Mouse (Mus musculus) MEL (cell line): ENCODE results near the gene Ppp2r5a. TPM values are rescaled to one million over a fixed set of nuclear protein-coding genes. Genes with fewer than 3 reads are reported as not detected.

Experiments
- DNase-seq: peaks from one replicate; pipeline ENCODE4 v3.0.0; 2011; ENCODE audit warnings: low read depth, low spot score
- H3K27ac ChIP-seq: 2 replicates; pipeline ENCODE4 v1.5.1; 2012; ENCODE audit warnings: low read depth, mild to moderate bottlenecking, control low read depth, low read length, moderate library complexity; ENCODE audit not compliant: control insufficient read depth
- H3K27me3 ChIP-seq, 2 experiments: fragments of 150-350 bp in 1 of 2; sonication (generic) in 1 of 2; 2 replicates each; pipeline ENCODE4 v1.6.1; 2012; ENCODE audit warnings: low read length in 2 of 2, mild to moderate bottlenecking in 2 of 2, improper control_type of control experiment in 1 of 2, moderate library complexity in 1 of 2; ENCODE audit not compliant: insufficient read depth in 2 of 2, control insufficient read depth in 1 of 2
- H3K36me3 ChIP-seq, 2 experiments: 2 replicates each; pipeline ENCODE4 v1.6.1; 2012 to 2014; ENCODE audit warnings: low read length in 2 of 2, improper control_type of control experiment in 1 of 2, inconsistent platforms in 1 of 2, mild to moderate bottlenecking in 1 of 2; ENCODE audit not compliant: insufficient read depth in 2 of 2, control insufficient read depth in 1 of 2
- H3K4me1 ChIP-seq, 2 experiments: fragments of 150-350 bp in 1 of 2; sonication (generic) in 1 of 2; 2 replicates each; pipeline ENCODE4 v1.6.1; 2012; ENCODE audit warnings: low read length in 2 of 2, improper control_type of control experiment in 1 of 2, mild to moderate bottlenecking in 1 of 2; ENCODE audit not compliant: insufficient read depth in 2 of 2, control insufficient read depth in 1 of 2
- H3K4me3 ChIP-seq, 2 experiments: fragments of 150-350 bp in 1 of 2; sonication (generic) in 1 of 2; 2 replicates each; pipeline ENCODE4 v1.5.1; 2012; ENCODE audit warnings: low read depth in 2 of 2, low read length in 2 of 2, mild to moderate bottlenecking in 2 of 2, moderate library complexity in 2 of 2, control low read depth in 1 of 2, improper control_type of control experiment in 1 of 2; ENCODE audit not compliant: control insufficient read depth in 1 of 2, insufficient read depth in 1 of 2
- H3K79me2 ChIP-seq: 2 replicates; pipeline ENCODE4 v1.6.1; 2012; ENCODE audit warnings: mild to moderate bottlenecking, low read length, moderate library complexity; ENCODE audit not compliant: control insufficient read depth, poor library complexity, insufficient read depth
- H3K9ac ChIP-seq: 2 replicates; pipeline ENCODE4 v1.6.1; 2012; ENCODE audit warnings: low read depth, mild to moderate bottlenecking, control low read depth, low read length, moderate library complexity; ENCODE audit not compliant: control insufficient read depth, poor library complexity, severe bottlenecking
- H3K9me3 ChIP-seq: fragments of 150-350 bp; sonication (generic); replicated peaks from 2 replicates; pipeline ENCODE4 v1.6.1; 2012; ENCODE audit warnings: mild to moderate bottlenecking, low read length, improper control_type of control experiment, moderate library complexity; ENCODE audit not compliant: insufficient read depth
- BHLHE40 ChIP-seq: IDR thresholded peaks from 2 replicates; pipeline ENCODE4 v1.6.1; 2012; ENCODE audit warnings: low read depth, mild to moderate bottlenecking, inconsistent platforms, low read length, improper control_type of control experiment, borderline replicate concordance
- CHD1 ChIP-seq: IDR thresholded peaks from 2 replicates; pipeline ENCODE4 v1.6.1; 2012; ENCODE audit warnings: low read depth, mild to moderate bottlenecking, inconsistent platforms, low read length, improper control_type of control experiment
- CHD2 ChIP-seq: IDR thresholded peaks from 2 replicates; pipeline ENCODE4 v1.6.1; 2011; ENCODE audit warnings: low read length, improper control_type of control experiment
- CTCF ChIP-seq, 3 experiments: IDR thresholded peaks in 2 of 3; conservative IDR thresholded peaks in 1 of 3; 2 replicates each; pipeline ENCODE4 v1.5.1; 2011 to 2012; ENCODE audit warnings: low read length in 3 of 3, low read depth in 2 of 3, mild to moderate bottlenecking in 2 of 3, improper control_type of control experiment in 1 of 3, inconsistent platforms in 1 of 3, mixed read lengths in 1 of 3, moderate library complexity in 1 of 3; ENCODE audit not compliant: control insufficient read depth in 1 of 3, insufficient read depth in 1 of 3, poor library complexity in 1 of 3, severe bottlenecking in 1 of 3
- E2F4 ChIP-seq: IDR thresholded peaks from 2 replicates; pipeline ENCODE4 v1.6.1; 2011; ENCODE audit warnings: low read depth, low read length, improper control_type of control experiment, borderline replicate concordance
- ELF1 ChIP-seq: IDR thresholded peaks from 2 replicates; pipeline ENCODE4 v1.6.1; 2014; ENCODE audit warnings: low read depth, mild to moderate bottlenecking, inconsistent platforms, low read length, improper control_type of control experiment, moderate library complexity
- EP300 ChIP-seq, 2 experiments: IDR thresholded peaks; 2 replicates each; pipeline ENCODE4 v1.6.1; 2011; ENCODE audit warnings: improper control_type of control experiment in 2 of 2, low read length in 2 of 2, low read depth in 1 of 2, mild to moderate bottlenecking in 1 of 2
- ETS1 ChIP-seq: IDR thresholded peaks from 2 replicates; pipeline ENCODE4 v1.6.1; 2012; ENCODE audit warnings: low read depth, mild to moderate bottlenecking, inconsistent platforms, low read length, improper control_type of control experiment, moderate library complexity
- GABPA ChIP-seq: IDR thresholded peaks from 2 replicates; pipeline ENCODE4 v1.6.1; 2012; ENCODE audit warnings: low read depth, mild to moderate bottlenecking, inconsistent platforms, low read length, improper control_type of control experiment, moderate library complexity
- GATA1 ChIP-seq: IDR thresholded peaks from 2 replicates; pipeline ENCODE4 v1.6.1; 2011; ENCODE audit warnings: low read depth, low read length, improper control_type of control experiment
- HCFC1 ChIP-seq: IDR thresholded peaks from 2 replicates; pipeline ENCODE4 v1.6.1; 2012; ENCODE audit warnings: low read depth, mild to moderate bottlenecking, inconsistent platforms, low read length, improper control_type of control experiment, moderate library complexity
- JUND ChIP-seq: IDR thresholded peaks from 2 replicates; pipeline ENCODE4 v1.6.1; 2011; ENCODE audit warnings: low read depth, mild to moderate bottlenecking, improper control_type of control experiment, low read length
- KAT2A ChIP-seq: conservative IDR thresholded peaks from 2 replicates; pipeline ENCODE4 v1.6.1; 2012; ENCODE audit warnings: low read depth, low read length, improper control_type of control experiment, inconsistent platforms
- MAFK ChIP-seq: IDR thresholded peaks from 2 replicates; pipeline ENCODE4 v1.6.1; 2011; ENCODE audit warnings: low read depth, mild to moderate bottlenecking, low read length, improper control_type of control experiment, borderline replicate concordance
- MAZ ChIP-seq: IDR thresholded peaks from 2 replicates; pipeline ENCODE4 v1.6.1; 2012; ENCODE audit warnings: low read depth, mild to moderate bottlenecking, inconsistent platforms, low read length, improper control_type of control experiment
- MXI1 ChIP-seq: IDR thresholded peaks from 2 replicates; pipeline ENCODE4 v1.6.1; 2011; ENCODE audit warnings: mild to moderate bottlenecking, low read depth, low read length, improper control_type of control experiment
- MYC ChIP-seq: IDR thresholded peaks from 2 replicates; pipeline ENCODE4 v1.6.1; 2011; ENCODE audit warnings: low read depth, mild to moderate bottlenecking, low read length, improper control_type of control experiment, moderate library complexity
- NELFE ChIP-seq: IDR thresholded peaks from 2 replicates; pipeline ENCODE4 v1.6.1; 2011; ENCODE audit warnings: low read depth, low read length, improper control_type of control experiment
- NRF1 ChIP-seq: IDR thresholded peaks from 2 replicates; pipeline ENCODE4 v1.6.1; 2014; ENCODE audit warnings: low read depth, mild to moderate bottlenecking, inconsistent platforms, low read length, improper control_type of control experiment, moderate library complexity; ENCODE audit not compliant: poor library complexity, insufficient read depth, severe bottlenecking
- POLR2A ChIP-seq, 2 experiments: IDR thresholded peaks; 2 replicates each; pipeline ENCODE4 v1.6.1; 2011 to 2012; ENCODE audit warnings: low read length in 2 of 2, mild to moderate bottlenecking in 2 of 2, control low read depth in 1 of 2, improper control_type of control experiment in 1 of 2, low read depth in 1 of 2, moderate library complexity in 1 of 2; ENCODE audit not compliant: control insufficient read depth in 1 of 2, insufficient read depth in 1 of 2, poor library complexity in 1 of 2
- POLR2AphosphoS2 ChIP-seq: IDR thresholded peaks from 2 replicates; pipeline ENCODE4 v1.6.1; 2011; ENCODE audit warnings: low read length, improper control_type of control experiment
- POLR2AphosphoS5 ChIP-seq: IDR thresholded peaks from 2 replicates; pipeline ENCODE4 v1.6.1; 2012; ENCODE audit warnings: low read depth, borderline replicate concordance, mild to moderate bottlenecking, inconsistent platforms, low read length, moderate library complexity, mixed read lengths
- RAD21 ChIP-seq: IDR thresholded peaks from 2 replicates; pipeline ENCODE4 v1.6.1; 2011; ENCODE audit warnings: mild to moderate bottlenecking, low read depth, low read length, improper control_type of control experiment
- SIN3A ChIP-seq: IDR thresholded peaks from 2 replicates; pipeline ENCODE4 v1.6.1; 2012; ENCODE audit warnings: low read length, improper control_type of control experiment, inconsistent platforms
- SMC3 ChIP-seq: IDR thresholded peaks from 2 replicates; pipeline ENCODE4 v1.6.1; 2011; ENCODE audit warnings: low read depth, low read length, improper control_type of control experiment
- TAL1 ChIP-seq: IDR thresholded peaks from 2 replicates; pipeline ENCODE4 v1.6.1; 2012; ENCODE audit warnings: mild to moderate bottlenecking, inconsistent platforms, low read length, moderate library complexity, mixed read lengths
- USF1 ChIP-seq: IDR thresholded peaks from 2 replicates; pipeline ENCODE4 v1.6.1; 2014; ENCODE audit warnings: low read depth, mild to moderate bottlenecking, inconsistent platforms, low read length, improper control_type of control experiment, moderate library complexity
- ZC3H11A ChIP-seq: IDR thresholded peaks from 2 replicates; pipeline ENCODE4 v1.6.1; 2012; ENCODE audit warnings: low read depth, mild to moderate bottlenecking, inconsistent platforms, low read length, improper control_type of control experiment
- ZKSCAN1 ChIP-seq: IDR thresholded peaks from 2 replicates; pipeline ENCODE4 v1.6.1; 2012; ENCODE audit warnings: low read depth, mild to moderate bottlenecking, inconsistent platforms, low read length, improper control_type of control experiment, moderate library complexity
- ZMIZ1 ChIP-seq: IDR thresholded peaks from 2 replicates; pipeline ENCODE4 v1.6.1; 2012; ENCODE audit warnings: low read depth, mild to moderate bottlenecking, inconsistent platforms, low read length, improper control_type of control experiment, moderate library complexity
- ZNF384 ChIP-seq: IDR thresholded peaks from 2 replicates; pipeline ENCODE4 v1.6.1; 2012; ENCODE audit warnings: low read depth, mild to moderate bottlenecking, inconsistent platforms, low read length, improper control_type of control experiment
- polyA plus RNA-seq, 2 experiments: library from polyadenylated mRNA; stranded (reverse) in 1 of 2; unstranded in 1 of 2; fragments of >175 nt in 1 of 2; fragments of >200 nt in 1 of 2; gene quantifications; 2 replicates each; pipeline versions ENCODE4 v1.2.1 to v1.2.4; 2012; ENCODE audit warnings: low replicate concordance in 2 of 2, low read depth in 1 of 2; ENCODE audit not compliant: insufficient read length in 2 of 2, insufficient read depth in 1 of 2, missing spikeins in 1 of 2
- total RNA-seq: library from RNA; depleted of rRNA; stranded (reverse); fragments of 300-350 nt; gene quantifications from 2 replicates; pipeline ENCODE4 v1.2.3, GENCODE M21; 2012

Gene Ppp2r5a
- total and polyA plus RNA-seq, 3 experiments, result 46.6 to 48.6 TPM; not detected in 1

- peak; percentile 89 for DNase-seq
- Histone ChIP-seq H3K9me3 (no peaks in the 10 kb centered on the region), H3K36me3 (no peaks in the 10 kb centered on the region; a peak in 1 of 4 replicates), H3K9ac (peak overlapping the region; percentile 70), H3K4me3 (peak overlapping the region; percentile 67 to 92), H3K79me2 (no peaks in the 10 kb centered on the region; the same call in 1 of the 2 replicates), H3K27me3 (no peaks in the 10 kb centered on the region), H3K4me1 (peaks cover 0 to 8% of the 10 kb centered on the region in 2 experiments; a peak in 2 of 4 replicates), H3K27ac (no peak overlapping the region)
- no peak for TF ChIP-seq TAL1
- TF ChIP-seq HCFC1, result no peak; the same call in 1 of the 2 replicates
- TF ChIP-seq USF1, result no peak
- peak; percentile 79; the same call in 1 of the 2 replicates for TF ChIP-seq MAZ
- no peak for TF ChIP-seq ETS1
- TF ChIP-seq SIN3A, result peak; percentile 69
- peak; percentile 35; the same call in 1 of the 2 replicates for TF ChIP-seq NELFE
- TF ChIP-seq RAD21, result peak; percentile 78
- TF ChIP-seq SMC3, result peak; percentile 73
- peak; percentile 45; the same call in 1 of the 2 replicates for TF ChIP-seq MXI1
- no peak for TF ChIP-seq GATA1
- TF ChIP-seq ZNF384, result no peak
- TF ChIP-seq E2F4, result no peak
- TF ChIP-seq MAFK, result no peak
- no peak for TF ChIP-seq MYC
- TF ChIP-seq GABPA, result no peak
- peak; percentile 63 for TF ChIP-seq ZC3H11A
- TF ChIP-seq POLR2AphosphoS2, result peak; percentile 29; the same call in 1 of the 2 replicates
- no peak for TF ChIP-seq NRF1
- TF ChIP-seq CHD2, result no peak
- no peak for TF ChIP-seq KAT2A
- no peak for TF ChIP-seq POLR2AphosphoS5
- no peak for TF ChIP-seq CHD1
- TF ChIP-seq ZKSCAN1, result no peak
- TF ChIP-seq JUND, result no peak
- TF ChIP-seq ELF1, result peak; percentile 41; the same call in 1 of the 2 replicates
- TF ChIP-seq BHLHE40, result no peak
- peak; percentile 51; the same call in 1 of the 2 replicates for TF ChIP-seq ZMIZ1
- TF ChIP-seq CTCF (IDR thresholded peaks at IDR 0.05 in 2 of 3, conservative IDR thresholded peaks at IDR 0.05 in 1 of 3; ENCODE audit: control insufficient read depth in 1 of 3, insufficient read depth in 1 of 3, low read depth in 2 of 3, low read length in 3 of 3, poor library complexity in 1 of 3, severe bottlenecking in 1 of 3), result peak; percentile 83 to 97 (median 92)
- peak in 1 of 2 experiments; percentile 50; a peak in 1 of 4 replicates for TF ChIP-seq POLR2A (IDR thresholded peaks at IDR 0.05; ENCODE audit: control insufficient read depth in 1 of 2, insufficient read depth in 1 of 2, low read depth in 1 of 2, low read length in 2 of 2, poor library complexity in 1 of 2)
- no peak for TF ChIP-seq EP300 (IDR thresholded peaks at IDR 0.05; ENCODE audit: low read depth in 1 of 2, low read length in 2 of 2)
These were observed 90.5 kb downstream of the Ppp2r5a start for GRCm38 (mm10) chr1:191312513-191312941.
